Mouse (Mus musculus) CD8-positive naive resting alpha-beta T cell, adult 2 months (primary cell): ENCODE measurements around the gene Hscb.
"Not testable (repeated sequence)": the region's sequence is repeated elsewhere in the genome, so short reads cannot be mapped to it uniquely, and the experiment has no call there.

Experiments used
- DNase-seq, 2 experiments: peaks; one replicate each; pipeline ENCODE4 v3.0.0; 2022; ENCODE audit warnings: low read depth in 2 of 2, low spot score in 2 of 2

The Hscb gene

DNA sequence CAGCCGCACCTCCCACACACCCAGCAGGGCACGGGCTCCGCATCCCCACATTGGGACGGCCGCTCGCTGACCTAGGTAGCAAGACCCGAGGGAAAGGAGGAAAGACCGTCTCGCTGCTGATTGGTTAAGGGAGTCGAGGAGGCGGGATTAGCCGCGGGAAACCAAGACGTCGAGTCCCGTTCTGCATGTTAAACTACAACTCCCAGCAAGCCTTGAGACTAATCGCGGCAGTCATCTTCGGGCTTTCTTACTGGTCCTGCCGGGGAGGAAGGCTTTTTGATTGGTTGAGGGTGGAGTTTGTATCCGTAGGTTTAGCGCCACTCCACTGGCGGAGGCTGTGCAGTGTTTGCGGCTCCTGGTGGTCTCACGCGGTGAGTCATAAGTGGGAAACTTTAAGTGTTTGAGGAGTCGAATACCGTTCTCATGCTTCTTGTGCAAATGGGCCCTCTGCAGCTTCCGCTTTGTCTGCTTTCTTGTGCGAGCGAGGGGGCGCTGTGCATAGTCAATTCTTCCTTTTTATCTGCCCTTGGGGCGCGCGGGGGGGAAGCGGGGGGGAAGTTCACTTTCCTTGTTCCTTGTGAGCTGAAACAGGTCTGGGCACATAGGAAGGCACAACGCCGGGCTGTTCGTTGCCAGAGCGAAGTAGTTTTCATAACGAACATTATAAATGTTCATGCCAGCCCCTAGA lies at the start of gene Hscb, which contains the start of gene Chek2:
Hscb (minus strand) TSS at position 100 of the 688 bp plus-strand sequence.
Chek2 (plus strand) TSS at position 302 of the 688 bp plus-strand sequence.
- peak; percentile 92 to 94 for DNase-seq

- no peak for DNase-seq
Measured at GRCm38 (mm10) chr5:110888596-110888995, 49.0 kb upstream of the Hscb start.

DNA sequence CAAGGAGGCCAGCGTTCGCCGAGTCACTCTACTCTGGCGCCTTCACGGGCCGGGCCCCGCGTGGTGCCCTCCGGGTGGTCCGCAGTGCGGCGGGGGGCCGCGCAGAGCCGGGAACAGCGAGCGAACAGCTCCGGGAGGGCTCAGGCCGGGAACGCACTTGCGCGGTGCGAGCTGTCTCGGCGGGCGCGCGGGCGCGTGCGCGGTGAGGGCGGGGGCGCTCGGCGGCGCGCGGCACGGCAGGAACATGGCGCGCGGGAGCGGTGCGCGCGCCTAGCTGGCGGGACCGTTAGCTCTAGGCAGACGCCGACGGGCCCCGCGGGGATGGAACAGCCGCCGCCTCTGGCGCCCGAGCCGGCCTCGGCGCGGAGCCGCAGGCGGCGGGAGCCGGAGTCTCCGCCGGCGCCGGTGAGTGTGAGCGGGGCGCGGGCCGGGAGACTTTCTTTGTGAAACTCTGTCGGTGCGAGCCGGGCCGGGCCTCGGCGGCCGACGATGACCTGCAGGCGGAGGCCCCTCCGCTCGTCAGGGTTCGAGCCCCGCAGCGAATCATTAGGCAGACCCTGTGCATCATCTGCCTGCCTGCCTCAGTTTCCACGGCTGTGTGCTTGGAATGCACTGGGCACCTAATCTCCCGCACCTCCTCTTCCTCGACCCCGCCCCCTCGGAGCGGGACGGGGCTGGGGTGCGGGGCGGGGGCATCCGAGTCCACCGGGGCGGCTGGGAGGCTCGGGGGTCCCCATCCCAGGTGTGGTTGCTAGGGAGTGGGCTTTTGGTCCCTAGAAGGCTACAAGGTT lies 40.2 kb upstream of the Hscb start, which contains the start of gene Ttc28:
Ttc28 (plus strand) TSS at position 220 of the 791 bp plus-strand sequence.
- DNase-seq, result peak; percentile 53 to 66

GRCm38 (mm10) chr5:110879042-110879441 lies 39.5 kb upstream of the Hscb start:
- no peak for DNase-seq

- DNase-seq, result not testable (repeated sequence)
Measured at GRCm38 (mm10) chr5:110878526-110878925, 38.9 kb upstream of the Hscb start.

GRCm38 (mm10) chr5:110877666-110878505 lies 38.3 kb upstream of the Hscb start:
- DNase-seq, result no peak

DNA sequence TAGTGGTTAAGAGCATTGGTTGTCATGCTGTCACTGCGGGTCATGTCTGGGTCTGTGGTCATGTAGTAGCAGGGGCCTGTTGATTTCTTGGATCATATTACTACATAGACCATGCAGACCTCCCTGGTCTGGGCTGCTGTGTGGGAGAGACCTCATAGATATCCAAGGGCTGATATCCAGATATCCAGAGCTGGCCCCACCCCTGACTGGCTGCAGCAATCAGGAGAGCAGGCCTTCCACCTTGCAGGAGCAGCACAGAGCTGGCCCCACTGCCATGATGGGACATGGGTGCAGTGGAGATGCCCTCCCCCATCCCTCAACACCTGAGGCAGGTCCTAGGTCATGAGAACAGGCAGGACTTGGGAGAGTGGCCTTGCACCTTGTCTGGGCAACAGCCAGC lies 35.7 kb upstream of the Hscb start:
- no peak for DNase-seq

GRCm38 (mm10) chr5:110874711-110875110 lies 35.1 kb upstream of the Hscb start:
- no peak for DNase-seq

- DNase-seq, result no peak
Measured at GRCm38 (mm10) chr5:110873160-110873559, 33.6 kb upstream of the Hscb start.

- DNase-seq, result no peak
Measured at GRCm38 (mm10) chr5:110869242-110869669, 29.7 kb upstream of the Hscb start.

- no peak for DNase-seq
Measured at GRCm38 (mm10) chr5:110868460-110868859, 28.9 kb upstream of the Hscb start.

- DNase-seq, result no peak
Measured at GRCm38 (mm10) chr5:110860445-110860844, 20.9 kb upstream of the Hscb start.

DNA sequence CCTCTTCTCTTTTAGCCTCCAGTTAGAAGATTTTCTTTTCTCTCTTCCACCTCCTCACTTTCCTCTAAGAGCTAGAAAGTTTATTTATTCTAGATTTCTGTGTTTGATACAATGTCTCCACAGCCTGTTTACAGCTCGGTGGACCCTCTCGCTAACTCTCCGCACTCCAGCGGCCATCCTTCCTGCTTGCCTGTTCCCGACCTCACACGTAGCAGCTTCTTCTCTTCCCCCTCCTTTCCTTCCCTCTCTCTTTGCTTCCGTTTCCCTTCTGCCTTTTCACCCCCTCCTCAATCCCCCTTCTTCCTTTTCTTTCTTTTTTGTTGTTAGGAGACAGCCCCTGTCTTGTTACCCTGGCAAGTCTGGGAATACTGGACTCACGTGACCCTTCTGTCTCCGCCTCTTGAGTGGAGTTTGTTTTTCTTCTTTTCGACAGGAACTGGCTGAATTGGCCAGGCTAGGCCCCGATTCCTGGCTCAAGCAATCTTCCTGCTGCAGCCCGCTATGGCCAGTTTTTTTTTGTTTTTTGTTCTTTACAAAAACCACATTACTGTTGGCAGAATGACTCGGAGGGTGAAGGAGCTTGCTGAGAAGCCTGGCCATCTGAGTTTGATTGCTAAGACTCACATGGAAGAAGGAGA lies 19.6 kb upstream of the Hscb start:
- DNase-seq, result no peak

GRCm38 (mm10) chr5:110857091-110857490 lies 17.5 kb upstream of the Hscb start:
- DNase-seq, result no peak

GRCm38 (mm10) chr5:110852990-110853389 lies 13.4 kb upstream of the Hscb start:
- DNase-seq, result no peak

DNA sequence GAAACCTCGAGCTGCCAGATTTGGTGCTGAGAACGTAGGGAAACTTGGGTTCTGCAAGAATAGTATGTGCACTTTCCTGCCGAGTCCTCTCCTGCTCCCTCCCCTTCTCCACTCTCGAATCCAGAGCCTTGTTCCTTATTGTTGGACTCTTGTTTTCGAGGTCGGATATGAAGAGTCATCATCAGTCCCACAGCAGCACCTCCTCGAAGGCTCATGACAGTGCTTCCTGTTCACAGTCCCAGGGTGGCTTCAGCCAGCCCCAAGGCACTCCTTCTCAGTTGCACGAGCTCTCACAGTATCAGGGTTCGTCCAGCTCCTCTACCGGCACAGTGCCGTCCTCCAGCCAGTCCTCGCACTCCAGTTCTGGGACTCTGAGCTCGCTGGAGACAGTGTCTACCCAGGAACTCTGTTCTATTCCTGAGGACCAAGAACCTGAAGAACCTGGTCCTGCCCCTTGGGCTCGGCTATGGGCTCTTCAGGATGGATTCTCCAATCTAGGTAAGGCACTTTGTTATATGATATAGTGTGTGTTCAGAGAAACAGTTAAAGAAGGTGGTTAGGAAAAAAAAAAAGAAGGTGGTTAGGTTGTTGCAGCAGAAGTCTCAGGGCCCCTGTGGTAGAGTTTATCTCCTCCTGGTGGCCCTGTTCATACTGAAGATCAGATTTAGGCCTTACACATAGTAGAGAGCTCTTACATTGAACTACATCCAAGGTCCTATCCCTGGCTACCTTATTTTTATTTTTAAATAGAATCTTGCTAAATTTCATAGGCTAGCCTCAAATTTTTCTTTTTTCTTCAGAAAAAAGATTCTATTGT lies 1.7 kb upstream of the Hscb start:
- peak in 1 of 2 experiments; percentile 1 for DNase-seq

- DNase-seq, result peak; percentile 44 to 74
Measured at GRCm38 (mm10) chr5:110840465-110840864, 888 bp upstream of the Hscb start.

DNA sequence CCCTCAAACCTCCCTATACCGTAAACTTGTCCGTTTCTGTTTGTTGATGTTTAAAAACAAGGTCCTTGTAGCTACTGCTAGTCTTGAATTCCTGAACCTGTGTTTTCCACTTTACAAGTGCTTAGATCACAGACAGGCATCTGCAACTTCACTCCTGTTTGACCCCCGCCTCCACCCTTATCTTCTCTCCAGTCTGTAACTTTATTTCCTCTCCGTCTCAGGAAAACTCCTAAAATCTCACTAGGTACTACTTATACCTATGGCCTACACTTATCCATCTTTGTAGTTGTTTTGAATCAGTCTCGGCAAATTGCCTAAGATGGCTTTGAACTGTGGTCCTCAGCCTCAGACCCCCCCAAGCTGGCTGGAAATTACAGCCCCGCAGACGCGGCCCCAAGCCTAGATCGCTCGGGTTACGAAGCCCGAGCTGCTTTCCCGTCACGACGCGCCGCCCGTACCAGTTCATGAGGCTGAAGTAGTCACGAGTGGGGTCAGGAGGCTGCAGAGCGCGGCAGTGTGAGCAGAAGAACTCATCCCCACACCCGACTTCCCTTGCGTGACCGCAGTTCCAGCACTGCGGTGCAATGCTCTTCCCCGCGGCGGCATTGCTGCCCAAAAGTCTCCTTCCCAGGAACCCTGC lies 419 bp downstream of the Hscb start:
- DNase-seq, result no peak

DNA sequence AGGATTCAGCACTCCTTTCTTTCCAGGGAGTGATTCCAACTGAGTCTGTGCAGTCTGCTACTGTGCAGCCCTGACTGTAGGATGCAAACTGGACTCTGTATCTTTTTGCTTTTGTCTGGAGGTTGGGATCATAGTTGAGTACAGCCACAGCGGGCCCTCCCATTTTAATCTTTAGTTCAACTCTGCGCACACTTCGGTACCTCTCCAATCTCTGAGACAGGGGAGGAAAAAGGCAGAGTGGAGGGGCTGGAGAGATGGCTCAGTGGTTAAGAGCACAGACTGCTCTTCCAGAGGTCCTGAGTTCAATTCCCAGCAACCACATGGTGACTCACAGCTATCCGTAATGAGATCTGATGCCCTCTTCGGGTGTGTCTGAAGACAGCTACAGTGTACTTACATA lies 1.6 kb downstream of the Hscb start:
- not testable (repeated sequence) for DNase-seq
